Mouse (Mus musculus) ES-Bruce4 (cell line): ENCODE results near the gene Slc47a2.

Source experiments
- CTCF ChIP-seq: IDR thresholded peaks from one replicate; pipeline ENCODE4 v1.8.1; 2011; ENCODE audit warnings: low read depth, low read length
- POLR2A ChIP-seq: IDR thresholded peaks from one replicate; pipeline ENCODE4 v1.8.1; 2011; ENCODE audit warnings: low read length; ENCODE audit not compliant: insufficient read depth

GRCm38 (mm10) chr11:61275106-61275505, 67.6 kb downstream of the Slc47a2 start:
- TF ChIP-seq POLR2A, result no peak
- no peak for TF ChIP-seq CTCF
